Mouse (Mus musculus) lung, embryonic 16.5 days (tissue): Measurements from ENCODE around the gene 9330182L06Rik. TPM values are rescaled to one million over a fixed set of nuclear protein-coding genes. Genes with fewer than 3 reads are reported as not detected.

Source experiments
- ATAC-seq: fragments of 200-750 bp; cut with Nextera tagmentation; 2 replicates; pipeline ENCODE4 v1.8.0; 2017; ENCODE audit warnings: low read depth, mild to moderate bottlenecking, moderate library complexity
- H3K27ac ChIP-seq: fragments of 300-500 bp; sonication (generic); 2 replicates; pipeline ENCODE4 v1.5.1; 2014; ENCODE audit warnings: mild to moderate bottlenecking, control low read depth, low read length
- H3K27me3 ChIP-seq: fragments of 300-500 bp; sonication (generic); 2 replicates; pipeline ENCODE4 v1.6.1; 2014; ENCODE audit warnings: low read depth, low read length, mixed read lengths; ENCODE audit not compliant: control insufficient read depth, insufficient read depth
- H3K36me3 ChIP-seq: fragments of 300-500 bp; sonication (generic); 2 replicates; pipeline ENCODE4 v1.6.1; 2014; ENCODE audit warnings: low read length; ENCODE audit not compliant: control insufficient read depth, insufficient read depth
- H3K4me1 ChIP-seq: fragments of 300-500 bp; sonication (generic); replicated peaks from 2 replicates; pipeline ENCODE4 v1.6.1; 2014; ENCODE audit warnings: low read length, mixed read lengths; ENCODE audit not compliant: control insufficient read depth, insufficient read depth
- H3K4me2 ChIP-seq: fragments of 300-500 bp; sonication (generic); 2 replicates; pipeline ENCODE4 v1.6.1; 2014; ENCODE audit warnings: low read depth, low read length, control low read depth
- H3K4me3 ChIP-seq: fragments of 300-500 bp; sonication (generic); 2 replicates; pipeline ENCODE4 v1.5.1; 2014; ENCODE audit warnings: mild to moderate bottlenecking, low read length, control low read depth
- H3K9ac ChIP-seq: fragments of 300-500 bp; sonication (generic); 2 replicates; pipeline ENCODE4 v1.6.1; 2014; ENCODE audit warnings: low read length, control low read depth
- H3K9me3 ChIP-seq: fragments of 300-500 bp; sonication (generic); 2 replicates; pipeline ENCODE4 v1.6.1; 2016; ENCODE audit warnings: low read length; ENCODE audit not compliant: control insufficient read depth
- WGBS: fragments of 180-500 bp; shearing (Covaris S2); extraction: QIAGEN DNeasy Blood & Tissue Kit; methylation state at CpG from one replicate; pipeline ENCODE4 v1.1.7; 2014; 5-methylcytosine and 5-hydroxymethylcytosine counted together
- polyA plus RNA-seq: library from polyadenylated mRNA; unstranded; fragments of >200 nt; fragmentation: Nextera tagmentation; extraction: Ambion mirVana; gene quantifications from 2 replicates; pipeline ENCODE4 v1.2.1, GENCODE M21; 2015

9330182L06Rik gene
- polyA plus RNA-seq, 1 experiment from 2014 or later: 3.2 TPM

DNA sequence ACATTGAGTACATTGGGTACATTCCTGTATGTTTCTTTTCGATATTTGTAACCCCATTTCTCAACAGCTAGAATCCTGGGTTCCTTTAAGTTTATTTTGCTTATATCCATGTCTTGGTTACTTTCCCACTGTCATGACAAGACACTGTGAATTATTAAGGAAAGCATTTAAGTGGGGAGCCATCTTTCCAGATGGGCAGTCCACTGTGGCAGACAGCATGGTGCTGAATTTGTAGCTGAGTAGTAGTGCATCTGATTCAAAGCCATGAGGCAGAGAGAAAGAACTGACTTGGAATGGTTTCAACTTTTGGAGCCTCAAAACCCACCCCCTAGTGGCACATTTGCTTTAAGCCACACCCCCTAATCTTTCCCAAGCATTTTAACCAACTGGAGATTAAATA, 61.6 kb downstream of the 9330182L06Rik start:
- Histone ChIP-seq H3K4me3 (no peak overlapping the region), H3K36me3 (no peaks in the 10 kb centered on the region), H3K9me3 (no peaks in the 10 kb centered on the region), H3K4me2 (no peak overlapping the region), H3K9ac (no peak overlapping the region), H3K4me1 (no peaks in the 10 kb centered on the region), H3K27me3 (no peaks in the 10 kb centered on the region), H3K27ac (no peak overlapping the region)
- no peak for ATAC-seq
- WGBS: 72% methylated on average over 1 of the region's 1 CpGs

- H3K27ac ChIP-seq: no peak overlapping the region
- ATAC-seq: no peak
- H3K9me3 ChIP-seq: no peaks in the 10 kb centered on the region
- H3K4me1 ChIP-seq: no peaks in the 10 kb centered on the region
- H3K27me3 ChIP-seq: no peaks in the 10 kb centered on the region
- 68% methylated on average over 7 of the region's 7 CpGs for WGBS
- H3K4me3 ChIP-seq: no peak overlapping the region
- no peak overlapping the region for H3K9ac ChIP-seq
- H3K36me3 ChIP-seq: no peaks in the 10 kb centered on the region
- no peak overlapping the region for H3K4me2 ChIP-seq
Measured at GRCm38 (mm10) chr5:9338756-9339510, 73.0 kb downstream of the 9330182L06Rik start.

DNA sequence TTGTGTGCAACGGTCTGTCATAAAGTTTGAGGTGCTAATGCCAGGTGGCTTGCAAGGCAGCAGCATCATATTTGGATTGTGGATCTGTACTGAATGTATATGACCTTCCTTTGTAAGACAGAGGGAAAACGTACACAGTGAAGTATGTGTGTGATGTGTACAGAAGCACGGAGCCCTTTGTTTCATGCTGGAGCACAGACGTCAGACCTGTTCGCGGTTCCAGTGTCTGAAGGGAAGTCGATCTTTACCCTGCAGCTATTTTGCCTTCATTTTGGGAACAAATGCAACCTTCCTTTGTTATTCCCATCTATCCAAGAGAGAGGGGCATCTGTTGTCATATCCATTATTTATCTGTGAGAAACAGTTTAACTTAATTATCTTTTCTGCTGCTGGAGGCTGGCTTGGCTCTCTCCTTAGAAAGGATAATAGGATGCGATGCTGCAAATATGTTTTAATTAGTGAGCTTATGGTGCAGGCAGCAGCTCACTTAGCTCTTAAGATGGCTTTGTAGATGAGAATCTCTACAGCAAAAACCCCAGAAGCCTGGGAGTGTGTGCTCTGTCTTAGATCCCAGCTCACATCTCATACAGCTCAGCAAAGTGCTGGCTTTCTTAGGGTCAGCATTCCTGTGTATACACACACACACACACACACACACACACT, 73.7 kb downstream of the 9330182L06Rik start:
- H3K27ac ChIP-seq: no peak overlapping the region
- no peaks in the 10 kb centered on the region for H3K36me3 ChIP-seq
- H3K9ac ChIP-seq: no peak overlapping the region
- H3K4me1 ChIP-seq: no peaks in the 10 kb centered on the region
- H3K4me3 ChIP-seq: no peak overlapping the region
- H3K4me2 ChIP-seq: no peak overlapping the region
- H3K27me3 ChIP-seq: no peaks in the 10 kb centered on the region
- 76% methylated on average over 8 of the region's 8 CpGs for WGBS
- no peak for ATAC-seq
- H3K9me3 ChIP-seq: no peaks in the 10 kb centered on the region

DNA sequence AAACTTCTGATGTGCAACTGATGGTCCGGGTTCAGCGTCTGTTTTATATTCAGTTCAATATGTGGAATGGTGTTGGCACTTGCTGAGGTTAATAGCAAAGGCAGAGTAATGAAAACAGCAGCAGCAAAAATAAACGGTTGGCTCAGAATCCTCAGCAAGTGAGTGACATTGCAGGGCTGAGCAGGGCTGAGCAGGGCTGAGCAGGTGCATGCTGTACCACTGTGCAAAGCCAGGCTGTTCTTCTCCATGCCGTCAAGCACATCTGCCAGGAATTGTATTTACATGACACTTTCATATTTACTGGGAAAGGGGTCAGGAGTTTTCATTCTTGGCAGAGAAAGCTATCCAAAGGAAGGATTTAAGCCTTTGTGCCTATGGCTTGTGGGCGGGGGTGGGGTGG, 78.7 kb downstream of the 9330182L06Rik start:
- Histone ChIP-seq H3K27ac (no peak overlapping the region), H3K4me2 (no peak overlapping the region), H3K4me1 (no peaks in the 10 kb centered on the region), H3K27me3 (no peaks in the 10 kb centered on the region), H3K36me3 (no peaks in the 10 kb centered on the region), H3K9ac (no peak overlapping the region), H3K4me3 (no peak overlapping the region), H3K9me3 (no peaks in the 10 kb centered on the region)
- ATAC-seq: no peak
- WGBS: 40% methylated on average over 5 of the region's 5 CpGs

- Histone ChIP-seq H3K4me1 (no peaks in the 10 kb centered on the region), H3K9ac (no peak overlapping the region), H3K4me3 (no peak overlapping the region), H3K9me3 (no peaks in the 10 kb centered on the region), H3K4me2 (no peak overlapping the region), H3K36me3 (no peaks in the 10 kb centered on the region), H3K27ac (no peak overlapping the region), H3K27me3 (no peaks in the 10 kb centered on the region)
- 69% methylated on average over 10 of the region's 10 CpGs for WGBS
- no peak for ATAC-seq
Measured at GRCm38 (mm10) chr5:9345038-9345617, 79.2 kb downstream of the 9330182L06Rik start.

GRCm38 (mm10) chr5:9345625-9346024, 79.7 kb downstream of the 9330182L06Rik start:
- ATAC-seq: no peak
- Histone ChIP-seq H3K9ac (no peak overlapping the region), H3K27ac (no peak overlapping the region), H3K4me3 (no peak overlapping the region), H3K9me3 (no peaks in the 10 kb centered on the region), H3K36me3 (no peaks in the 10 kb centered on the region), H3K4me2 (no peak overlapping the region), H3K4me1 (no peaks in the 10 kb centered on the region), H3K27me3 (no peaks in the 10 kb centered on the region)
- 79% methylated on average over 3 of the region's 3 CpGs for WGBS

DNA sequence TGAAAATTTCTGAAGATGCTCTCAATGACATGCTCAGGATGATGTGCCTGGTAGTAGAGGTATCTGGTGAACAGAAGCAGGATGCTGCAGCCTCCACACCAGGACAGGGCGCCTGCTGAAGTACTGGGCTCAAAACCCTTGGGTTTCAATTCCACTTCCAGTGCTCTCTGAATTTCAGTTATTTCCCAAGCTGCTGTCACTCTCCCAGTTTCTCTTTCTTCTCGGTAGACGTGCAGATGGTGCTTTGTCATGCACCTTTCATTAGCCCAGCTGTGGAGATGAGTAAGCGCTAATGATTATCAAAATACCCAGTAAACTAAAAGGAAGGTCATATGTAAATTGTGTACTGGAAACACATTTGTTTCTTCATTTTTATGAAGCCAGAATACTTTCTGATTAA, 80.6 kb downstream of the 9330182L06Rik start:
- H3K4me3 ChIP-seq: no peak overlapping the region
- H3K4me2 ChIP-seq: no peak overlapping the region
- H3K4me1 ChIP-seq: no peaks in the 10 kb centered on the region
- no peaks in the 10 kb centered on the region for H3K27me3 ChIP-seq
- no peaks in the 10 kb centered on the region for H3K9me3 ChIP-seq
- H3K36me3 ChIP-seq: no peaks in the 10 kb centered on the region
- H3K9ac ChIP-seq: no peak overlapping the region
- WGBS: 73% methylated on average over 4 of the region's 4 CpGs
- no peak overlapping the region for H3K27ac ChIP-seq
- ATAC-seq: no peak

- H3K4me3 ChIP-seq: no peak overlapping the region
- no peaks in the 10 kb centered on the region for H3K4me1 ChIP-seq
- no peak for ATAC-seq
- no peak overlapping the region for H3K9ac ChIP-seq
- H3K27ac ChIP-seq: no peak overlapping the region
- WGBS: 71% methylated on average over 5 of the region's 5 CpGs
- H3K4me2 ChIP-seq: no peak overlapping the region
- no peaks in the 10 kb centered on the region for H3K36me3 ChIP-seq
- no peaks in the 10 kb centered on the region for H3K27me3 ChIP-seq
- no peaks in the 10 kb centered on the region for H3K9me3 ChIP-seq
Measured at GRCm38 (mm10) chr5:9352163-9352562, 86.2 kb downstream of the 9330182L06Rik start.

- Histone ChIP-seq H3K9me3 (no peaks in the 10 kb centered on the region), H3K4me1 (no peaks in the 10 kb centered on the region), H3K36me3 (no peaks in the 10 kb centered on the region), H3K4me3 (no peak overlapping the region), H3K27me3 (no peaks in the 10 kb centered on the region), H3K9ac (no peak overlapping the region), H3K4me2 (no peak overlapping the region), H3K27ac (no peak overlapping the region)
- WGBS: 54% methylated on average over 1 of the region's 1 CpGs
- ATAC-seq: no peak
Measured at GRCm38 (mm10) chr5:9352646-9353045, 86.7 kb downstream of the 9330182L06Rik start.
